Mouse (Mus musculus) retina, embryonic 14.5 days (tissue): ENCODE measurements around the gene Spindoc.
A peak's percentile ranks its signal among the peaks of the same experiment; 100 is the strongest.
"Not testable (repeated sequence)": the region's sequence is repeated elsewhere in the genome, so short reads cannot be mapped to it uniquely, and the experiment has no call there.

Experiments used
- DNase-seq: peaks from one replicate; pipeline ENCODE4 v3.0.0-alpha.2; 2015; ENCODE audit warnings: low spot score

Gene Spindoc

GRCm38 (mm10) chr19:7398898-7399297 lies 16.1 kb upstream of the Spindoc start:
- not testable (repeated sequence) for DNase-seq

- DNase-seq: not testable (repeated sequence)
These were observed 14.4 kb upstream of the Spindoc start for GRCm38 (mm10) chr19:7396867-7397826.

GRCm38 (mm10) chr19:7388488-7388887 lies 5.7 kb upstream of the Spindoc start:
- DNase-seq: no peak

- no peak for DNase-seq
These were observed 3.2 kb upstream of the Spindoc start for GRCm38 (mm10) chr19:7386042-7386441.

GRCm38 (mm10) chr19:7382248-7382902 lies 419 bp downstream of the Spindoc start:
- DNase-seq: peak; percentile 74

DNA sequence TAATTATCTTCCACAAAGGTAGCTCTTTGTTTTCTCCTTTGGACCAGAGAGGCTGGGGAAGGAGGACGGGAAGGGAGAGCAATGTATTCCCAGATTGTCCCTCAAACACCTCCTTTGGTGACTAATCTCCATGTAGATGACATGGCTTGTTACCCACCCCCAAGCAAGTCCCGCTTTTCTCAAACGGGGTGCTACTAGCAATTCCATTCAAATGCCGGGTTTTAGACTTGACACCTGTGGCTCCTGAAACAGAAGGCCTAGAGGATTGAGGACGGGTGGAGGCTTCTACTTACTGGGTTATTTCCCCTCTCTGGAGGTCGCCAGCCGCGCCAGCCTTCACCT lies 917 bp downstream of the Spindoc start:
- DNase-seq: no peak

DNA sequence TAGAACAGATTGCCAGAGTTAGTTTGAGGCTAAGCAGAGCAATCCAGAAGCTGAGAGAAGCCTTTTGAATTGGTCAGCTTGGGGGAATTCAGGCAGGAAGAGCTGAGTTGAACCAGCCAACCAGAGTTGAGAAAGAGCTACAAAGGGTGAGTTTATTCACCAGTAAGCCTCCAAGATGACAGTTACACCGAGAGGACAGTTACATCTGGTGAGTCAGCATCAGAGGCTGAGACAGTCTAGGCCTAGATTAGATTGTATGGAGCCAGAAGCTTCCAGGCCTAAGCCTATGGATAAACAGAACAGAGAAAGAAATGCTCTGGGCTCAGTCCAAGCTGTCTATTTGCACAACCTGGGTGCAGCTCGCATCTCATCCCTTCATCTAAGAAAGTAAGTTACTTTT lies 5.2 kb downstream of the Spindoc start:
- DNase-seq: no peak

- no peak for DNase-seq
These were observed 8.3 kb downstream of the Spindoc start for GRCm38 (mm10) chr19:7374491-7374890.

GRCm38 (mm10) chr19:7369469-7369868 lies 13.3 kb downstream of the Spindoc start:
- not testable (repeated sequence) for DNase-seq

DNA sequence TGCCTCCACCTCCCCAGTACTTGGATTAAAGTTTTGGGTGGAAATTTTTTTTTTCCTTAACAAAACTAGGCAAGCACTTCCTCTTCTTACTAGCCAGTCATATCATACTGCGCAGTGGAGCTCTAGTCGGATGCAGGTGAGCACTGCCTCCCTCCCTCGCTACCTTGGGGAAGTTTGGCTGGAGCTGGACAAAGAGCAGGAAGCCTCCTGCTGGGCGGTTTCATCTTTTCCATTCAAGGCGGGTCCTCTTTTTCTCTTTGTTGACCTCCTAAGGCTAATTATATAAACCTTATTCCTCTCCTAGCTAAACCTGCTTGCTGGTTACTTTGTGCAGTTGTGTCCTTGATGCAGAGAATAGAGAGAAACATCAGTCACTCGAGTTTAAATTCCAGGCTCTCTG lies 29.2 kb downstream of the Spindoc start:
- no peak for DNase-seq

DNA sequence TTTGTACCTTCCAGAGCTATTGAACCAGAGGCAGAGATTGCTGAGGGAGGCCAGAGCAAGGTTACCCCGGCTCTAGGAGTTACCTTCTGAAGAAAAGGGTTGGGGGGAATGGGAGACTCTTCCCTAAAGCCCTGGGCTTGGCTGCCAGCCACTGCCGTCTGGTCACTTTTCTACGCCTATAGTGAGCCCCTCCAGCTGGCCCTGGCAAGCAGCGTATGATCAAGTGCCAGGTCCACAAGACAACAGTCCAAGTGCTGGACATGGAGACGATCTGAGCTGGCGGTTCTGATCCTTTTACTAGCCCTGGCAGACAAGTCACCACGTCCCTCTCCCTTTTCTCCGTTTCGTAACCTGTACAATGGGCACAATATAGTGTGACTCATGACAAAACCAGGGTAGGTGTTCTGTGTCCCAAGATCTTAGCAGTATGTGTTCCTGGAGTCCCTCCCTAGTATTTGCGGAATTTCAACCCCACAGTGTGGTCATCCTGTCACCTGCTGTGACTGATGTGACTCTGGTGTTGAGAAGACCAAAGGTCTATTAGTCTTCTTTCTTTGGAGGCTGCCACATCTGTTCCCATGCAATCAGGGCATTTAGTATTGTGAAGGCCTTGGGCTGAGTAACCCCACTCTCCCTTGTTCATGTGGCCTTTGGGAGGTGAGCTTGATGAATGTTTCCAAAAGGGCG lies 29.8 kb downstream of the Spindoc start:
- no peak for DNase-seq

DNA sequence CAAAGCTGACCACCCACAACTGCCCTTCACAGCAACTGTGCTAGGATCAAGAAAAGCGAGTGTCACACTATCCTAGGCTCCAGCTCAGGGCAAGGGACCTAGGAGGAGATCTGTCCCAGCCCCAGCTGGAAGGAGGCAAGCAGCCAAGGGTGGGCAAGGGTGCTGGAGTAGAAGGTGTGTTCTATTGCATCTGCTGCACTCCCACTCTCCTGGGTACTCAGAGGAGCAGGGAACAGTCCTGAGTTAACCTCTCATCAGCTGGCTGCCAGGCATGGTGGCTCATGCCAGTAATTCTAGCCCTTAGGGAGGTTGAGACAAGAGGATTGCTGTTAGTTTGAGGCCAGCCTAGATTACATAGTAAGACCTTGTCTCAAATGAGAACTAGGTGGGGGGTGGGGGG lies 32.8 kb downstream of the Spindoc start:
- DNase-seq: no peak

- peak; percentile 89 for DNase-seq
These were observed 37.5 kb downstream of the Spindoc start for GRCm38 (mm10) chr19:7345235-7345755.

DNA sequence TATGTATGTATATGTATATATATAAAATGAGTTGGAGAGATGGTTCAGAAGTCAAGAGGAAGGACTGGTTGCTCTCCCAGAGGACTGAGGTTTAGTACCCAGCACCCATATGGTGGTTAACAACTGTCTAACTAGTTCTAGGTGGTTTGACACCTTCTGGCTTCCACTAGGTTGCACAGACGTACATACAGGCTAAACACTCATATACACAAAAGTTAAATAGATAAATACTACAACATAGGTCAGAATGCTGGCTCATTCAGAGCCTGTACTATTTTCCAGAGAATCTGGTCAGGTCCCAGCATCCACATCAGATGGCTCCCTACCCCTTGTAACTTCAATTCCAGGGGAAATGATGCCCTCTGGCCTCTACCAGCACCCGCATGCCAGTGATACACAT lies 40.1 kb downstream of the Spindoc start:
- no peak for DNase-seq

GRCm38 (mm10) chr19:7341512-7342397 lies 41.0 kb downstream of the Spindoc start, which contains the start of gene Mark2:
TSS of gene Mark2 (minus strand) at chr19:7341860.
- peak; percentile 100 for DNase-seq

DNA sequence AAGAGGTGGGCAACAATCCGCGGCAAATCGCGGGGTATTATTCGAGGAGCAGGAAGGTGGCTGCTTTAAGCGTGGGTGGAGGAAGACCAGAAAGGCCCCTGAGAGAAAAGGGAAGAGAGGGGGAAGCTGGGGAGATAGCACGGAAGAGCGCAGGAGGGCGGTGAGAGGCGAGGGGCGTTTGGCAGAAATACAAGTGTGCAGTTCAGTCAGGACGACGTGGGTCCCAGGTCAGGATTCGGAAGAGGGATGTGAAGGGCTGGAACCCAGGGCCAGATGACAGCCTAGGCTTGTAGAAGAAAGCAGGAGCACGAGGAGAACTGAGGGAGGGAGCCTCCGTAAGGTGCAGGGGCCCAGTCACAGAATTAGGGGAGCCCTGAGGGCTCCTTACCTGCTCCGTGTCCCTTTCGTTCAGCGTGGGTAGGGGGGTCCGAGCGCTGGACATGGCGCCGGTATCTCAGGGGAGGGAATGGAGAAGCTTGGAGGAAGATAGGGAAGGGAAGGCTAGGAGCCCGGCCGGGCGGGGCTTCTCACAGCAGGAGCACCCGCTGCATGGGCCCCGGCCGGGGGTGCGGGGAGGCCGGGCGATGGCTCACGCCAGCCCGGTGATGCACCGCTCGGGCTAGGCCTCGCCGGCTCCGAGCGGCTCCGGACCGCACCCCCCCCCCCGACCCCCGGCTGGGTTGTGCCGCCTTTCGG lies 41.9 kb downstream of the Spindoc start:
- DNase-seq: no peak

- DNase-seq: peak; percentile 16
These were observed 42.4 kb downstream of the Spindoc start for GRCm38 (mm10) chr19:7340371-7340779.

GRCm38 (mm10) chr19:7339867-7340266 lies 42.9 kb downstream of the Spindoc start:
- DNase-seq: no peak

DNA sequence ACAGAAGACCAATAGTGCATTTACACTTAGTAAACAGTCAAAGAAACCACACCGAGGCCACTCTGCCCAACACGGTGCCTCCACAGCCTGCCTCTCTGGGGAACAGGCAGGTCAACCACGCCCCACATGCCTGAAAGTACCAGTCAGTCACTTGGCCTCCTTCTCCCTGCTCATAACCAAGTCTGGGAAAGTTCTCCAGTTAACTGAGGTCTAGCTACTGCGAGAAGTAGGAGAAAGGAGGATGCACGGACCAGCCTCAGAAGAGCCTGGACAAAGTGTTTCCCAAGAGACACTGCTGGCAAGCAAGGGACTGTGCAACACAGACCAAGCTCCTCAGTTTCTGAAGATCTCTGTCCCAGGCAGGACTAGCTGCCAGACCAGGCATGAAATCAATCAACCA lies 43.8 kb downstream of the Spindoc start:
- DNase-seq: no peak

DNA sequence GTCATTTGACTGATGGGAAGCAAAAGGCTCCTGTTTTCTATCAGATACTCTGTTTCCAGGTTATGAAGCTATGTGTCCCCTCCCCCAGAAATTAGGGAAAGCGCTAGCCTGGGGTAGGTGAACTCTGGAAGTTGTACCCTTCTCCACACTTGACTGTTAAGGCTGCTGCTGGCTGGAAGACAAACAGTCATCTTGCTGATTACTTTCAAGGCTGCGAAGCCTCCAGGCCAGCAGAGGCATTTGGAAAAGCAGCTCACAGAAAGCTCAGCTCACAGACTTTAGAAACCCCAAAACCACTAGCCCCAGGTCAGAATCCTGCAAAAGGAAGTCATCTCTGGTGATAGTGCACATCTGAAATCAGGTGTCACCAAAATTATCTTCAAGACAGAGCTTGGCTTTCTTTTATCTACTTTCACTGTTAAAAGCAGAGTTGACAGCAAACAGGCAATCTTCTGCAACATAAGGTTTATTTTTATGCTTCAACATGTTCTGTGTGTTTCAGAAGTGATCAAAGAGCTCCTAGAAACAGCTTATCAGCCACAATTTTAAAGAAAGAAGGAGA lies 44.9 kb downstream of the Spindoc start:
- DNase-seq: no peak
